Mouse (Mus musculus): ENCODE data around the gene Pamr1.

- TF ChIP-seq CTCF (IDR thresholded peaks at IDR 0.05; ENCODE audit: borderline replicate concordance, insufficient read depth, low read length): no peak
- TF ChIP-seq POLR2A (IDR thresholded peaks at IDR 0.05; ENCODE audit: low read depth, low read length): no peak
Measured at GRCm38 (mm10) chr2:102667981-102668380, 118.2 kb downstream of the Pamr1 start.

Measured in embryonic fibroblast, embryonic 13.5 days (primary cell).